In genomic region chr11:30154980-30155379, GRCm38 (mm10) we compare ENCODE assay signal across 22 mouse cellular contexts.
DNase-seq lines count a peak whose midpoint lies in the region; ATAC-seq and TF ChIP-seq lines count a peak whose summit lies in the region.
"Had no signal": no experiment of that assay in that cellular context is flagged by ENCODE, and none has a peak within 500 bp of the region (broad histone marks: within the 10 kb centered on the region; RNA-seq: fewer than 3 reads in every experiment).

No protein-coding gene starts in this region.

- H3K9ac ChIP-seq in heart, embryonic 15.5 days, result no peak overlapping the region
- H3K9ac ChIP-seq in liver, embryonic 16.5 days (ENCODE audit: low read depth, low read length), result no peak overlapping the region
- H3K9ac ChIP-seq in liver, postnatal 0 days (replicated peaks), result no peak overlapping the region
- H3K9ac ChIP-seq: forebrain, embryonic 13.5 days; forebrain, postnatal 0 days; hindbrain, embryonic 15.5 days had no signal

- no peak for DNase-seq in gastrocnemius, adult 2 months
- DNase-seq in gastrocnemius, adult 8-10 months (ENCODE audit: low spot score in 2 of 2), result no peak
- no peak for DNase-seq in heart, embryonic 10.5 days (ENCODE audit: low spot score)
- DNase-seq in liver, postnatal 0 days, result no peak
- DNase-seq in right cerebral cortex, adult 18-20 months, result no peak
- DNase-seq: adrenal gland, adult 8-10 months; adrenal gland, postnatal 36 days; B cell, adult 2 months; cerebellum, adult 2 months; cerebellum, postnatal 10 days; forebrain, postnatal 0 days; gastrocnemius, postnatal 36 days; heart, postnatal 36 days; kidney, adult 2 months had no signal

- intact Hi-C loops in gastrocnemius, adult 2 months (cut with DNase I), result loop anchor here (5.0 to 10.0 kb wide), 2 partner anchors 67 to 500 kb away; no protein-coding TSS in a partner anchor

- H3K36me3 ChIP-seq in heart, embryonic 15.5 days, result peaks cover 57% of the 10 kb centered on the region
- H3K36me3 ChIP-seq in heart, embryonic 10.5 days, result peaks cover 56% of the 10 kb centered on the region
- no peaks in the 10 kb centered on the region; the same call in 1 of the 2 replicates for H3K36me3 ChIP-seq in liver, embryonic 16.5 days (ENCODE audit: control insufficient read depth, insufficient read depth)
- peaks cover 34% of the 10 kb centered on the region for H3K36me3 ChIP-seq in liver, postnatal 0 days (replicated peaks; ENCODE audit: insufficient read depth, low read length)

- no peak for TF ChIP-seq CTCF in gastrocnemius, adult 2 months (IDR thresholded peaks at IDR 0.05)
- TF ChIP-seq CTCF in liver, postnatal 0 days (IDR thresholded peaks at IDR 0.05; ENCODE audit: low read depth), result no peak

- H3K9me3 ChIP-seq in heart, embryonic 15.5 days (replicated peaks), result no peaks in the 10 kb centered on the region
- H3K9me3 ChIP-seq in heart, embryonic 10.5 days, result no peaks in the 10 kb centered on the region
- H3K9me3 ChIP-seq in liver, embryonic 16.5 days (replicated peaks; ENCODE audit: control insufficient read depth, low read length), result no peaks in the 10 kb centered on the region
- no peaks in the 10 kb centered on the region for H3K9me3 ChIP-seq in liver, postnatal 0 days (ENCODE audit: low read length)
- H3K9me3 ChIP-seq: embryonic facial prominence, embryonic 10.5 days; forebrain, embryonic 13.5 days; hindbrain, embryonic 15.5 days had no signal

- H3K4me3 ChIP-seq in gastrocnemius, adult 2 months, result no peak overlapping the region
- no peak overlapping the region for H3K4me3 ChIP-seq in heart, embryonic 15.5 days
- H3K4me3 ChIP-seq in heart, embryonic 10.5 days, result no peak overlapping the region
- H3K4me3 ChIP-seq in liver, embryonic 16.5 days (ENCODE audit: low read depth, low read length), result no peak overlapping the region
- no peak overlapping the region for H3K4me3 ChIP-seq in liver, postnatal 0 days (ENCODE audit: low read depth, low read length)
- H3K4me3 ChIP-seq: embryonic facial prominence, embryonic 10.5 days; forebrain, embryonic 13.5 days; hindbrain, embryonic 15.5 days had no signal

- 36% methylated on average over 2 of the region's 2 CpGs for WGBS in heart, embryonic 15.5 days
- 23% methylated on average over 2 of the region's 2 CpGs for WGBS in heart, embryonic 10.5 days
- 18% methylated on average over 2 of the region's 2 CpGs for WGBS in liver, embryonic 16.5 days (ENCODE audit: insufficient replicate concordance)
- 38% methylated on average over 2 of the region's 2 CpGs for WGBS in liver, postnatal 0 days (ENCODE audit: insufficient replicate concordance)

- H3K4me1 ChIP-seq in heart, embryonic 15.5 days (replicated peaks), result peaks cover 75% of the 10 kb centered on the region
- H3K4me1 ChIP-seq in heart, embryonic 10.5 days, result peaks cover 55% of the 10 kb centered on the region
- H3K4me1 ChIP-seq in liver, embryonic 16.5 days (ENCODE audit: control insufficient read depth, low read depth, low read length), result peaks cover 32% of the 10 kb centered on the region
- H3K4me1 ChIP-seq in liver, postnatal 0 days (ENCODE audit: insufficient read depth), result peaks cover 22% of the 10 kb centered on the region
- H3K4me1 ChIP-seq: forebrain, embryonic 13.5 days had no signal

- no peak for ATAC-seq in heart, embryonic 15.5 days (replicated peaks; ENCODE audit: insufficient number of reproducible peaks, insufficient read depth, low FRiP score, low read depth)
- ATAC-seq in liver, embryonic 16.5 days (ENCODE audit: low read depth), result 0 out of 2 replicates have a peak, but pooled peaks have one; percentile 6
- no peak for ATAC-seq in liver, postnatal 0 days
- ATAC-seq: CD4-positive, CD25-positive, alpha-beta regulatory T cell, adult 4 months; forebrain, embryonic 13.5 days; forebrain, postnatal 0 days; intestine, embryonic 16.5 days had no signal

- no peak for TF ChIP-seq EP300 in liver, postnatal 0 days (IDR thresholded peaks at IDR 0.05; ENCODE audit: low read depth)

- H3K27ac ChIP-seq in gastrocnemius, adult 2 months, result peak overlapping the region; percentile 16; the same call in 1 of the 2 replicates
- H3K27ac ChIP-seq in heart, embryonic 15.5 days, result peak overlapping the region; percentile 75
- H3K27ac ChIP-seq in heart, embryonic 10.5 days, result no peak overlapping the region
- H3K27ac ChIP-seq in liver, embryonic 16.5 days (ENCODE audit: low read length), result no peak overlapping the region
- no peak overlapping the region for H3K27ac ChIP-seq in liver, postnatal 0 days (ENCODE audit: low read depth)
- H3K27ac ChIP-seq: embryonic facial prominence, embryonic 10.5 days; forebrain, embryonic 13.5 days; hindbrain, embryonic 15.5 days had no signal

- no peaks in the 10 kb centered on the region for H3K27me3 ChIP-seq in heart, embryonic 15.5 days
- no peaks in the 10 kb centered on the region for H3K27me3 ChIP-seq in heart, embryonic 10.5 days (ENCODE audit: insufficient read depth, poor library complexity, severe bottlenecking)
- no peaks in the 10 kb centered on the region for H3K27me3 ChIP-seq in liver, embryonic 16.5 days (ENCODE audit: control insufficient read depth, insufficient read depth, low read depth, low read length)
- no peaks in the 10 kb centered on the region for H3K27me3 ChIP-seq in liver, postnatal 0 days (ENCODE audit: insufficient read depth, low read length)
- H3K27me3 ChIP-seq: forebrain, embryonic 13.5 days; hindbrain, embryonic 15.5 days had no signal

- H3K4me2 ChIP-seq in heart, embryonic 15.5 days, result no peak overlapping the region
- no peak overlapping the region for H3K4me2 ChIP-seq in liver, embryonic 16.5 days (ENCODE audit: low read depth, low read length)
- no peak overlapping the region for H3K4me2 ChIP-seq in liver, postnatal 0 days (ENCODE audit: low read depth, low read length)
- H3K4me2 ChIP-seq: forebrain, embryonic 13.5 days; heart, embryonic 11.5 days; hindbrain, embryonic 15.5 days had no signal

Comparison
In these comparisons a context has a peak if more than half of its experiments do, and no peak if none do; other contexts are left out.
1. H3K27ac ChIP-seq: peak in gastrocnemius, adult 2 months (single experiment) and heart, embryonic 15.5 days (single experiment); none in heart, embryonic 10.5 days (single experiment), liver, embryonic 16.5 days (single experiment) and liver, postnatal 0 days (single experiment).